8 mouse cellular contexts compared by ENCODE assay signal in genomic region chr8:118979800-118980199, GRCm38 (mm10).
DNase-seq lines count a peak whose midpoint lies in the region; ATAC-seq and TF ChIP-seq lines count a peak whose summit lies in the region.

No protein-coding gene starts in this region.

- no peak for TF ChIP-seq POLR2A in lung, adult 2 months (IDR thresholded peaks at IDR 0.05; ENCODE audit: borderline replicate concordance, extremely low read depth, low read depth, low read length)
- no peak for TF ChIP-seq POLR2A in brain, embryonic 14.5 days (IDR thresholded peaks at IDR 0.05; ENCODE audit: borderline replicate concordance, extremely low read depth, insufficient read depth, insufficient read length, poor library complexity, severe bottlenecking)

- no peak for ATAC-seq in granulocyte monocyte progenitor cell, adult 5-6 weeks (replicated peaks; ENCODE audit: poor library complexity, severe bottlenecking)

- intact Hi-C loops in gastrocnemius, postnatal 14 days (cut with DNase I; ENCODE audit: low total_unique reads) = no loop called here

- peak; percentile 36 for TF ChIP-seq CTCF in lung, adult 2 months (IDR thresholded peaks at IDR 0.05; ENCODE audit: insufficient read depth, low read length)
- TF ChIP-seq CTCF in brain, embryonic 14.5 days (IDR thresholded peaks at IDR 0.05; ENCODE audit: borderline replicate concordance, extremely low read depth, insufficient read depth, insufficient read length) = peak; percentile 71

- peak; percentile 15 for DNase-seq in gastrocnemius, postnatal 14 days
- no peak for DNase-seq in gastrocnemius, adult 8-10 months (ENCODE audit: low spot score in 2 of 2)
- no peak for DNase-seq in lung, adult 2 months
- no peak for DNase-seq in lung, postnatal 36 days
- DNase-seq in brain, embryonic 14.5 days (ENCODE audit: low read depth) = peak; percentile 58
- peak; percentile 26 to 27 for DNase-seq in frontal cortex, postnatal 36 days (ENCODE audit: low spot score in 2 of 2)
- no peak for DNase-seq in ovary, postnatal 14 days (ENCODE audit: low spot score)

- 19% methylated on average over 5 of the region's 5 CpGs for WGBS in lung, adult 2 months

- no peaks in the 10 kb centered on the region for H3K4me1 ChIP-seq in lung, adult 2 months (ENCODE audit: control insufficient read depth, insufficient read depth, low read length)

- H3K4me3 ChIP-seq in lung, adult 2 months (replicated peaks; ENCODE audit: extremely low read depth, low read depth, low read length) = no peak overlapping the region

Comparison
In these comparisons a context has a peak if more than half of its experiments do, and no peak if none do; other contexts are left out.
1. DNase-seq: peak in gastrocnemius, postnatal 14 days (single experiment), brain, embryonic 14.5 days (single experiment) and frontal cortex, postnatal 36 days (2 of 2); none in gastrocnemius, adult 8-10 months (0 of 2), lung, adult 2 months (single experiment), lung, postnatal 36 days (single experiment) and ovary, postnatal 14 days (single experiment).